Mouse (Mus musculus): ENCODE data around the gene Olfr288. TPM values are rescaled to one million over a fixed set of nuclear protein-coding genes. Genes with fewer than 3 reads are reported as not detected.

The Olfr288 gene
- polyA plus RNA-seq, 1 experiment from 2014 or later: not detected

DNA sequence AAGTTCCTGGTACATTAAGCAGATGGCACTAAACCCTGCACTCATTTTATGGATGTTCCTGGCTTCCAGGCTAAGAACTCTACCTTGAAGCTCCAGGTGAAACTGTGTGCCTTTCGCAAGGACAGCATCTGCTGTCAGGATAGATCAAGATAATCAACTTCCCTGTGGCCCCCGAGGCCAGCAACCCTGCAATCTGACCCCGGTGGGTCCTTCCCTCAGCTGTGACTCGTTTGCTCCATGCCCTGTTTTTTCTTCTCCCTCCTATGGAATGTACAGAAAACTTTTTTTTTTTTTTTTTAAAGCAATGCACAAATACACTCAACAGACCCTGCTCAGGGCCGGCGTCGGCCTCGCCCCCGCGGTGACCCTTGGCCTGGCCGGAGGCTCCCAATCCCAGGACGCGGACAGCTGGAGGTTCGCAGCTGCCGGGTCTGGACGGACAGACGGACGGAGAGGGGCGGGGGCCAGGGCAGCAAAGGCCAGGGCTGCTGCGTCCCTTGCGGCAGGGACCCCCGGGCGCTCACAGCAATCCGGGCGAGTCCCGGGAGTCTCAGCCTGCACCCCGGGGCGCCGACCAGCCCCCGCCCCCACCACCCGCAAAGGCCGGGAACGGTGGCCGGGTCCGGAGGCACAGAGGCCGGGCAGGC is 50.4 kb downstream of the Olfr288 start:
- no peaks in the 10 kb centered on the region for H3K9me3 ChIP-seq (replicated peaks; ENCODE audit: control insufficient read depth, low read length)
- no peaks in the 10 kb centered on the region for H3K27me3 ChIP-seq (ENCODE audit: control insufficient read depth, insufficient read depth, low read length)
- H3K9ac ChIP-seq (ENCODE audit: low read length): peak overlapping the region; percentile 95
- H3K36me3 ChIP-seq (ENCODE audit: control insufficient read depth, insufficient read depth, low read length): no peaks in the 10 kb centered on the region; the same call in 1 of the 2 replicates
- H3K4me3 ChIP-seq (replicated peaks; ENCODE audit: low read length): peak overlapping the region; percentile 90
- H3K4me1 ChIP-seq (ENCODE audit: control insufficient read depth, insufficient read depth, low read length): 0 out of 2 replicates have a peak, but pooled peaks cover 4% of the 10 kb centered on the region
- WGBS: under 1% methylated on average over 36 of the region's 36 CpGs
- H3K4me2 ChIP-seq (ENCODE audit: low read depth, low read length): peak overlapping the region; percentile 78
- peak overlapping the region; percentile 41 for H3K27ac ChIP-seq (ENCODE audit: low read length)
- peak; percentile 74 for ATAC-seq (ENCODE audit: insufficient read depth, low FRiP score)

DNA sequence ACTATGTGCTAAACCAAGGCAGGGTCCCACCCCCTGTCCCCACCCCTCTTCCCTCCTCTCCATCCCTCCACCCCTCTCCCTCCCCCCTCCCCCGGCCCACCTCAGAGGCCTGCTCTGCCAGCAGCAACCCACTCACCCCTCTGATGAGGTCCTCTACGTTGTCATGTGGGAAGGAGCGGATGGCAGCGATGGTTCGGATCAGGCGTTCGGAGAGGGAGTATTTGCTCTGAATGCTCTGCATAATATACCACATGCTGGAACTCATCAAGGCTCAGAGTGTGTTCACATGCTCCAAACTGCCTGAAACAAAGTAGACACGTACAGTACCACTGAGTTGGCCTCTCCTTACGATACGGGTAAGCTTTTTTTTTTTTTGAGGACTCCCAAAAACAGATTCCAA is 52.8 kb downstream of the Olfr288 start:
- H3K27me3 ChIP-seq (ENCODE audit: control insufficient read depth, insufficient read depth, low read length): no peaks in the 10 kb centered on the region
- 0 out of 2 replicates have a peak, but pooled peaks cover 4% of the 10 kb centered on the region for H3K4me1 ChIP-seq (ENCODE audit: control insufficient read depth, insufficient read depth, low read length)
- H3K4me3 ChIP-seq (replicated peaks; ENCODE audit: low read length): no peak overlapping the region
- H3K27ac ChIP-seq (ENCODE audit: low read length): no peak overlapping the region
- no peak for ATAC-seq (ENCODE audit: insufficient read depth, low FRiP score)
- H3K4me2 ChIP-seq (ENCODE audit: low read depth, low read length): no peak overlapping the region
- no peaks in the 10 kb centered on the region for H3K9me3 ChIP-seq (replicated peaks; ENCODE audit: control insufficient read depth, low read length)
- WGBS: 85% methylated on average over 10 of the region's 10 CpGs
- no peak overlapping the region for H3K9ac ChIP-seq (ENCODE audit: low read length)
- no peaks in the 10 kb centered on the region; the same call in 1 of the 2 replicates for H3K36me3 ChIP-seq (ENCODE audit: control insufficient read depth, insufficient read depth, low read length)

- H3K36me3 ChIP-seq (ENCODE audit: control insufficient read depth, insufficient read depth, low read length): peaks cover 4% of the 10 kb centered on the region; the same call in 1 of the 2 replicates
- H3K27ac ChIP-seq (ENCODE audit: low read length): no peak overlapping the region
- H3K4me2 ChIP-seq (ENCODE audit: low read depth, low read length): no peak overlapping the region
- no peak overlapping the region for H3K4me3 ChIP-seq (replicated peaks; ENCODE audit: low read length)
- 91% methylated on average over 5 of the region's 5 CpGs for WGBS
- no peaks in the 10 kb centered on the region for H3K27me3 ChIP-seq (ENCODE audit: control insufficient read depth, insufficient read depth, low read length)
- no peak for ATAC-seq (ENCODE audit: insufficient read depth, low FRiP score)
- no peak overlapping the region for H3K9ac ChIP-seq (ENCODE audit: low read length)
- 0 out of 2 replicates have a peak, but pooled peaks cover 4% of the 10 kb centered on the region for H3K4me1 ChIP-seq (ENCODE audit: control insufficient read depth, insufficient read depth, low read length)
- no peaks in the 10 kb centered on the region for H3K9me3 ChIP-seq (replicated peaks; ENCODE audit: control insufficient read depth, low read length)
Observed at GRCm38 (mm10) chr15:98140809-98141208, 54.5 kb downstream of the Olfr288 start.

DNA sequence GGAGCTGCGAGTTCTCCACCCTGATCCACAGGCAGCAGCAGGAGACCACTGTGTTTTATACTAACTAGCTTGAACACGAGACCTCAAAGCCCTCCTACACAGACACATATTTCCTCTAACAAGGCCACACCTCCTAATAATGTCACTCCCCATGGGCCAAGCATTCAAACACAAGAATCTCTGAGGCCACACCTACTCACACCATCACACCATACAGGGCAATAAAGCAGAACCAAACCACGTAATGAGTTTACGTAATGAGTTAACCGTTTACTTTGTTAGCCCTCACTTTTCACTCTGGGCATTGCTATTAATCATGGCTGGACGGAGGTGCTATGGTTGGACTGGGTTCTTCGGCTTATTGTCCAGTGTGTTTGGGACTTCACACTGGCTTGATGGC is 55.6 kb downstream of the Olfr288 start:
- Histone ChIP-seq H3K27me3 (ENCODE audit: control insufficient read depth, insufficient read depth, low read length) (no peaks in the 10 kb centered on the region), H3K4me3 (replicated peaks; ENCODE audit: low read length) (no peak overlapping the region), H3K36me3 (ENCODE audit: control insufficient read depth, insufficient read depth, low read length) (peaks cover 4% of the 10 kb centered on the region; the same call in 1 of the 2 replicates), H3K9me3 (replicated peaks; ENCODE audit: control insufficient read depth, low read length) (no peaks in the 10 kb centered on the region), H3K4me1 (ENCODE audit: control insufficient read depth, insufficient read depth, low read length) (0 out of 2 replicates have a peak, but pooled peaks cover 4% of the 10 kb centered on the region), H3K4me2 (ENCODE audit: low read depth, low read length) (no peak overlapping the region), H3K27ac (ENCODE audit: low read length) (no peak overlapping the region), H3K9ac (ENCODE audit: low read length) (no peak overlapping the region)
- WGBS: 55% methylated on average over 7 of the region's 7 CpGs
- peak; percentile 69 for ATAC-seq (ENCODE audit: insufficient read depth, low FRiP score)

DNA sequence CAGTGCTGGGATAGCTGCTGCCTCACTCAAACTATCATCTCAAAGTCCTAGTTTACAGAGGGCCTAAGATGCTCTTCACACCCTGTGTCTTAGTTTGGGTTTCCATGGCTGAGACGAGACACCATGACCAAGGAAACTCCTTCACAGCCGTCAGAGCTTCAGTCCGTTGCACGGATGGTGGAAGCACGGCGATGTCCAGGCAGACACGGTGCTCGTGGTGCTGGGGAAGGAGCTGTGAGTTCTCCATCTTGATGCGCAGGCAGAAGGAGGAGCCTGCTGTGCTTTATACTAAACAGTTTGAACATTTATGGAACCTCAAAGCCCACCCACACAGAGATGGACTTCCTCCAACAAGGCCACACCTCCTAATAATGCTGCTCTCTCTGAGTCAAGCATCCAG is 58.5 kb downstream of the Olfr288 start:
- Histone ChIP-seq H3K4me3 (replicated peaks; ENCODE audit: low read length) (no peak overlapping the region), H3K4me1 (ENCODE audit: control insufficient read depth, insufficient read depth, low read length) (no peaks in the 10 kb centered on the region), H3K27me3 (ENCODE audit: control insufficient read depth, insufficient read depth, low read length) (no peaks in the 10 kb centered on the region), H3K9me3 (replicated peaks; ENCODE audit: control insufficient read depth, low read length) (no peaks in the 10 kb centered on the region), H3K27ac (ENCODE audit: low read length) (no peak overlapping the region), H3K36me3 (ENCODE audit: control insufficient read depth, insufficient read depth, low read length) (peaks cover 7% of the 10 kb centered on the region; the same call in 1 of the 2 replicates), H3K9ac (ENCODE audit: low read length) (no peak overlapping the region), H3K4me2 (ENCODE audit: low read depth, low read length) (no peak overlapping the region)
- WGBS: 92% methylated on average over 9 of the region's 9 CpGs
- ATAC-seq (ENCODE audit: insufficient read depth, low FRiP score): no peak

Other genes with a start within 250 kb of the Olfr288 start
- 43.1 and 45.3 TPM in 2 replicates for gene Tmem106c, start 231.3 kb downstream of the Olfr288 start, polyA plus RNA-seq (2015; fragmentation: Nextera tagmentation; extraction: Ambion mirVana)
- gene Col2a1, start 190.8 kb downstream of the Olfr288 start, polyA plus RNA-seq (2015; fragmentation: Nextera tagmentation; extraction: Ambion mirVana): 0.59 and 0.85 TPM in 2 replicates
- gene Pfkm, start 103.0 kb downstream of the Olfr288 start, polyA plus RNA-seq (2015; fragmentation: Nextera tagmentation; extraction: Ambion mirVana): 32.5 and 45.5 TPM in 2 replicates
- gene Senp1, start 101.8 kb downstream of the Olfr288 start, polyA plus RNA-seq (2015; fragmentation: Nextera tagmentation; extraction: Ambion mirVana): 24.2 and 24.9 TPM in 2 replicates
- 45.8 and 46.4 TPM in 2 replicates for gene Asb8, start 29.9 kb downstream of the Olfr288 start, polyA plus RNA-seq (2015; fragmentation: Nextera tagmentation; extraction: Ambion mirVana)
- gene Ccdc184, start 28.4 kb downstream of the Olfr288 start, polyA plus RNA-seq (2015; fragmentation: Nextera tagmentation; extraction: Ambion mirVana): 1.7 and 1.9 TPM in 2 replicates
- not detected in 2 replicates for gene Gm44579, start 25.4 kb upstream of the Olfr288 start, polyA plus RNA-seq (2015; fragmentation: Nextera tagmentation; extraction: Ambion mirVana)
- gene Olfr287, start 25.5 kb upstream of the Olfr288 start, polyA plus RNA-seq (2015; fragmentation: Nextera tagmentation; extraction: Ambion mirVana): not detected in 2 replicates
- not detected in 2 replicates for gene Olfr286, start 38.9 kb upstream of the Olfr288 start, polyA plus RNA-seq (2015; fragmentation: Nextera tagmentation; extraction: Ambion mirVana)
- not detected in 2 replicates for gene H1fnt, start 61.8 kb upstream of the Olfr288 start, polyA plus RNA-seq (2015; fragmentation: Nextera tagmentation; extraction: Ambion mirVana)
- gene Zfp641, start 100.6 kb upstream of the Olfr288 start, polyA plus RNA-seq (2015; fragmentation: Nextera tagmentation; extraction: Ambion mirVana): 0.50 and 0.66 TPM in 2 replicates
- not detected in 2 replicates for gene Olfr285, start 121.8 kb upstream of the Olfr288 start, polyA plus RNA-seq (2015; fragmentation: Nextera tagmentation; extraction: Ambion mirVana)
- gene Olfr284, start 145.4 kb upstream of the Olfr288 start, polyA plus RNA-seq (2015; fragmentation: Nextera tagmentation; extraction: Ambion mirVana): not detected in 2 replicates
- gene Olfr283, start 185.4 kb upstream of the Olfr288 start, polyA plus RNA-seq (2015; fragmentation: Nextera tagmentation; extraction: Ambion mirVana): not detected in 2 replicates
- not detected in 2 replicates for gene Olfr282, start 235.7 kb upstream of the Olfr288 start, polyA plus RNA-seq (2015; fragmentation: Nextera tagmentation; extraction: Ambion mirVana)

Data from stomach, embryonic 16.5 days (tissue).